Mouse (Mus musculus) myocyte (in vitro differentiated cells): Measurements from ENCODE around the gene Stx4a. TPM values are rescaled to one million over a fixed set of nuclear protein-coding genes. Genes with fewer than 3 reads are reported as not detected.
"Not testable (repeated sequence)": the region's sequence is repeated elsewhere in the genome, so short reads cannot be mapped to it uniquely, and the experiment has no call there.

ENCODE experiments used
- H3K27me3 ChIP-seq: one replicate; pipeline ENCODE4 v1.6.1; 2011; ENCODE audit not compliant: control insufficient read depth, insufficient read depth, insufficient read length
- H3K36me3 ChIP-seq: one replicate; pipeline ENCODE4 v1.6.1; 2011; ENCODE audit not compliant: control insufficient read depth, insufficient read depth
- H3K4me2 ChIP-seq: one replicate; pipeline ENCODE4 v1.6.1; 2011; ENCODE audit warnings: low read depth, control low read depth
- H3K4me3 ChIP-seq: one replicate; pipeline ENCODE4 v1.5.1; 2011; ENCODE audit warnings: mild to moderate bottlenecking, control low read depth, moderate library complexity
- H3K79me2 ChIP-seq: one replicate; pipeline ENCODE4 v1.6.1; 2011; ENCODE audit not compliant: control insufficient read depth, insufficient read depth
- H3ac ChIP-seq: one replicate; pipeline ENCODE4 v1.6.1; 2011; ENCODE audit not compliant: control insufficient read depth, insufficient read length
- CEBPB ChIP-seq: IDR thresholded peaks from 2 replicates; pipeline ENCODE4 v1.6.1; 2011; ENCODE audit warnings: mild to moderate bottlenecking, moderate library complexity; ENCODE audit not compliant: poor library complexity, insufficient read depth, severe bottlenecking
- E2F4 ChIP-seq: IDR thresholded peaks from one replicate; pipeline ENCODE4 v1.6.1; 2011; ENCODE audit warnings: mild to moderate bottlenecking, control low read depth, moderate library complexity; ENCODE audit not compliant: insufficient read depth
- MAX ChIP-seq: IDR thresholded peaks from one replicate; pipeline ENCODE4 v1.6.1; 2011; ENCODE audit warnings: low read depth, mild to moderate bottlenecking, control low read depth
- MYOD1 ChIP-seq, 3 experiments: IDR thresholded peaks; one replicate each; pipeline ENCODE4 v1.6.1; 2011; ENCODE audit warnings: control low read depth in 2 of 3, low read depth in 2 of 3, mild to moderate bottlenecking in 2 of 3, moderate library complexity in 1 of 3; ENCODE audit not compliant: insufficient read length in 2 of 3, control insufficient read depth in 1 of 3
- MYOG ChIP-seq, 3 experiments: IDR thresholded peaks; one replicate each; pipeline ENCODE4 v1.6.1; 2011; ENCODE audit warnings: control low read depth in 2 of 3, low read depth in 2 of 3, mild to moderate bottlenecking in 2 of 3; ENCODE audit not compliant: insufficient read length in 2 of 3, control insufficient read depth in 1 of 3, insufficient read depth in 1 of 3
- POLR2A ChIP-seq: IDR thresholded peaks from one replicate; pipeline ENCODE4 v1.6.1; 2011; ENCODE audit warnings: low read depth, mild to moderate bottlenecking, control low read depth, moderate library complexity; ENCODE audit not compliant: insufficient read length
- POLR2AphosphoS2 ChIP-seq: IDR thresholded peaks from one replicate; pipeline ENCODE4 v1.6.1; 2011; ENCODE audit warnings: low read depth, control low read depth; ENCODE audit not compliant: insufficient read length
- REST ChIP-seq: IDR thresholded peaks from one replicate; pipeline ENCODE4 v1.6.1; 2011; ENCODE audit warnings: mild to moderate bottlenecking, control low read depth, moderate library complexity; ENCODE audit not compliant: insufficient read depth, insufficient read length
- SRF ChIP-seq: IDR thresholded peaks from one replicate; pipeline ENCODE4 v1.6.1; 2011; ENCODE audit warnings: low read depth; ENCODE audit not compliant: control insufficient read depth, insufficient read length
- TCF12 ChIP-seq: IDR thresholded peaks from one replicate; pipeline ENCODE4 v1.6.1; 2011; ENCODE audit warnings: mild to moderate bottlenecking, control low read depth; ENCODE audit not compliant: poor library complexity, insufficient read depth, severe bottlenecking
- TCF3 ChIP-seq: IDR thresholded peaks from one replicate; pipeline ENCODE4 v1.6.1; 2011; ENCODE audit warnings: low read depth, control low read depth; ENCODE audit not compliant: insufficient read length
- USF1 ChIP-seq: IDR thresholded peaks from one replicate; pipeline ENCODE4 v1.6.1; 2011; ENCODE audit warnings: low read depth, mild to moderate bottlenecking, control low read depth, moderate library complexity
- polyA plus RNA-seq: library from polyadenylated mRNA; unstranded; fragments of >200 nt; fragmentation: generic; extraction: Trizol; gene quantifications from one replicate; pipeline ENCODE4 v1.2.1, GENCODE M21; 2012; ENCODE audit warnings: missing spikeins

Gene Stx4a
- polyA plus RNA-seq, 1 experiment, result 73.0 TPM

GRCm38 (mm10) chr7:127894480-127894879, 70.4 kb downstream of the Stx4a start:
- Histone ChIP-seq H3K4me2 (peak overlapping the region; percentile 93), H3K36me3 (no peaks in the 10 kb centered on the region), H3K27me3 (no peaks in the 10 kb centered on the region), H3K4me3 (peak overlapping the region; percentile 32), H3K79me2 (no peaks in the 10 kb centered on the region), H3ac (peak overlapping the region; percentile 10)
- TF ChIP-seq REST, result no peak
- TF ChIP-seq POLR2AphosphoS2, result peak; percentile 12
- TF ChIP-seq SRF, result no peak
- TF ChIP-seq MYOD1 (IDR thresholded peaks at IDR 0.05; ENCODE audit: control insufficient read depth in 1 of 3, insufficient read length in 2 of 3, low read depth in 2 of 3), result no peak

DNA sequence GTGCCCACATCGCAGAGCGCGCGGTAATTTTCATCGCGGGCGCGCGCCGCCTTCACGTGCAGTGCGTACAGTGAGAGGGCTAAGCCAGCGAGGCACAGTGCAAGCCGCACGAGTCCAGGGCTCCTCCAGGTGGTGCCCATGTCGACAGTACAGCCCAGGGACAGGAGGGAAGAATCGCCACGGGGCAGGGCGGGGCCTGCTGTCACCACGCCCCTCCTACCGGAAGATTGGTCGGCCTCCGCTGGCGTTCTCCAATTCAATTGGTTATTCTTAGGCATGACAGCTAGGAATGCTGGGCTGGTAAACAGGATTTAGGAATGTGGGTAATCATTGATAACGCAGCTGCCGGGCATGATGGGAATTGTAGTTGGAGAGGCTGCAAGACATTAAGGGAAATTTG, 71.3 kb downstream of the Stx4a start, which contains the start of the genes Gm21974 and Vkorc1:
Gm21974 (minus strand) TSS at position 13 of the 400 bp plus-strand sequence.
Vkorc1 (minus strand) TSS at position 176 of the 400 bp plus-strand sequence.
- H3K27me3 ChIP-seq, result no peaks in the 10 kb centered on the region
- no peaks in the 10 kb centered on the region for H3K79me2 ChIP-seq
- H3ac ChIP-seq, result peak within 1 kb of the TSS; percentile 10
- peak within 1 kb of the TSS; percentile 93 for H3K4me2 ChIP-seq
- no peaks in the 10 kb centered on the region for H3K36me3 ChIP-seq
- TF ChIP-seq MYOD1 (IDR thresholded peaks at IDR 0.05; ENCODE audit: control insufficient read depth in 1 of 3, insufficient read length in 2 of 3, low read depth in 2 of 3) (peak in 2 of 3 experiments; percentile 0 to 38), TCF12 (no peak), TCF3 (no peak), MYOG (IDR thresholded peaks at IDR 0.05; ENCODE audit: control insufficient read depth in 1 of 3, insufficient read depth in 1 of 3, insufficient read length in 2 of 3, low read depth in 2 of 3) (peak in 1 of 3 experiments; percentile 57), POLR2AphosphoS2 (peak; percentile 93), REST (no peak), USF1 (no peak), E2F4 (no peak), SRF (no peak), MAX (no peak), POLR2A (peak; percentile 96), CEBPB (no peak)
- H3K4me3 ChIP-seq, result peak within 1 kb of the TSS; percentile 32

GRCm38 (mm10) chr7:127895891-127896290, 71.8 kb downstream of the Stx4a start:
- not testable (repeated sequence) for H3K27me3 ChIP-seq, H3K36me3 ChIP-seq, H3K79me2 ChIP-seq
- Histone ChIP-seq H3ac (peak overlapping the region; percentile 10), H3K4me2 (peak overlapping the region; percentile 43), H3K4me3 (peak overlapping the region; percentile 32)

GRCm38 (mm10) chr7:127896384-127896783, 72.3 kb downstream of the Stx4a start:
- peak overlapping the region; percentile 7 for H3K4me2 ChIP-seq
- no peaks in the 10 kb centered on the region for H3K36me3 ChIP-seq

DNA sequence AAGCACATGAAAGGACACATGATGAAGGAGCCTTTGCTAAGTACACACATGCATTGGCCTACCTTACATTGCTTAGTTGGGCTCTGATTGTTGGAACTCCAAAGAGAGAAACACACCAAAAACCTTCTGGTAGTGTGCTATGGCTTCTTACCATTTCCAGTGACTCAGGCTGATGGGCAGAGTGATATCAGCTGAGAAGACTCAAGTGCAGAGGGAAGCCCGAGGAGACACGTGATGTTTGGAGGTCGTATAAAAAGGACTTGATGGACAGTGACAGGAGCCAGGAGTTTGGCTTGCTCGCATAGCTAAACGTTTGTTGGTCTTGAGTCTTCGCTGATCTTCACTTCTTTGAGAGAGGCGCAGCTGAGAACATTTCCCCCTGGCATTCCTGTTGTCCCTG, 73.4 kb downstream of the Stx4a start:
- no peaks in the 10 kb centered on the region for H3K27me3 ChIP-seq
- no peak overlapping the region for H3K4me2 ChIP-seq
- H3ac ChIP-seq, result no peak overlapping the region
- TF ChIP-seq MYOD1 (IDR thresholded peaks at IDR 0.05; ENCODE audit: control insufficient read depth in 1 of 3, insufficient read length in 2 of 3, low read depth in 2 of 3), result peak in 1 of 3 experiments; percentile 49
- no peak for TF ChIP-seq POLR2A
- H3K79me2 ChIP-seq, result no peaks in the 10 kb centered on the region
- no peak overlapping the region for H3K4me3 ChIP-seq
- H3K36me3 ChIP-seq, result no peaks in the 10 kb centered on the region

More at GRCm38 (mm10) chr7:127896384-127896783, 72.3 kb downstream of the Stx4a start:
- H3ac ChIP-seq, result no peak overlapping the region
- H3K79me2 ChIP-seq, result no peaks in the 10 kb centered on the region
- no peak for TF ChIP-seq E2F4
- TF ChIP-seq SRF, result no peak
- TF ChIP-seq MYOD1 (IDR thresholded peaks at IDR 0.05; ENCODE audit: control insufficient read depth in 1 of 3, insufficient read length in 2 of 3, low read depth in 2 of 3), result no peak
- TF ChIP-seq POLR2A, result no peak
- no peak for TF ChIP-seq MAX
- TF ChIP-seq TCF3, result no peak
- TF ChIP-seq TCF12, result no peak
- TF ChIP-seq POLR2AphosphoS2, result no peak
- TF ChIP-seq REST, result no peak
- no peak for TF ChIP-seq MYOG (IDR thresholded peaks at IDR 0.05; ENCODE audit: control insufficient read depth in 1 of 3, insufficient read depth in 1 of 3, insufficient read length in 2 of 3, low read depth in 2 of 3)
- TF ChIP-seq USF1, result no peak
- no peak for TF ChIP-seq CEBPB
- no peaks in the 10 kb centered on the region for H3K27me3 ChIP-seq
- H3K4me3 ChIP-seq, result no peak overlapping the region
